Mouse (Mus musculus) spleen, postnatal 14 days (tissue): ENCODE results near the gene Dnmt3b.
"Not testable (repeated sequence)": the region's sequence is repeated elsewhere in the genome, so short reads cannot be mapped to it uniquely, and the experiment has no call there.

ENCODE experiments used
- DNase-seq, 2 experiments: peaks; one replicate each; pipeline ENCODE4 v3.0.0; 2021 to 2022; ENCODE audit warnings: low spot score in 2 of 2

The Dnmt3b gene

DNA sequence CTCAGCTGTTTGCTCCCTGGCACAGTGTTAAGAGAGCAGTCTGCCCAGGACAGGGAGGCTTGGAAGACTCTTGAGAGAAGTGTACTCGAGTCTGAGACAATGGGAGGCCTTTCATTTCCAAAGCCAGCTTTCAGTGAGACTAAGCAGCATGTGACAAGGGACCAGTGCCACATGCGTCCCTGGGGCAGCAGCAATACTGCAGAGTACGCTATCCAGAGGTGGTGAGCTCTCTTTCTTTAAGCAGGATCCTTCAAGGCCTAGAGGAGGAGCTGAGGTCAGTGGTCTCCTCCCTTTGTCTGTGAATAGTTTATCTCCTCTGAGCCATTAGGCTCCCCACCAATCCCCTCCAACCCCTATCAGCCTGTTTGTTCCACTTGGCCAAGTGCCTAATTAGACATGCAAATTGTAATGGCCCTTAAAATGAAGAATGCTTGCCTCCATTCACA is 63.4 kb downstream of the Dnmt3b start:
- no peak for DNase-seq

- no peak for DNase-seq
Measured at GRCm38 (mm10) chr2:153713227-153713626, 64.0 kb downstream of the Dnmt3b start.

DNA sequence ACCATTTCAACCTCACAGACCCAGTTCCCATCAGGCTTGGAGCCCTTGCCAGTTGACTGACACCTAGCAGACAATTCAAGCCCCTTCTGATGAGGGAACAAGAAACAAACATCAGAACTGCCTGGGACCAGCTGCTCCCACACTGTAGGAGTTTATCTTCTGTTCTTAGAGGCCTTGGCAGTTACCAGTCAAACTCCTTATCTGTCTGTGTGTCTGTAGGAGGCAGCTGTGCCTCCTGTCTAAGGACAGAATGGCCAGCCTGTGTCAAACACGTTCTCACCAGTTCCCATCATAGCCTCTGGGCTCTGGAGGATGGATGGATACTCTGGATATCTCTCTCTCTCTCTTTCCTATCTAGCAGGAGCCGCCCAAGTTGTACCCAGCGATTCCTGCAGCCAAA is 68.6 kb downstream of the Dnmt3b start:
- not testable (repeated sequence) for DNase-seq

DNA sequence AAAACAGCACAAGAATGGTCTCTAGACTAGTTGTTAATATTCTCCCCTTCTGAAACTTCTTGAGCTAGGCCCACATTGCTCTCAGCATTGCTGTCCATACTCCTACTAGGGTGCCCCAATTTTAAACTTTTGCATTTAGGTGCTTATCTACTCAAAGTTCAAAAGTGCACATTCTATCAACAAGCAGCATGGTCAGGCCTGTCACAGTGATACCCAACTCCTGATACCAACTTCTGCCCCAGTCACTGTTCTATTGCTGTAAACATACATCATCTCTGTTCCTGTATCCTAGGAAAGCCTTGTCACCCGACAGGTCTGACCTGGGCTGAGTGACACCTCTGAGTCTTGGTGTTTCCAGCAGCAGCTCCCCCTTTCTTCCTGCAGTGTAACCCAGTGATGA is 73.8 kb downstream of the Dnmt3b start:
- DNase-seq, result no peak

- no peak for DNase-seq
Measured at GRCm38 (mm10) chr2:153724424-153724823, 75.2 kb downstream of the Dnmt3b start.

GRCm38 (mm10) chr2:153724871-153725270 is 75.6 kb downstream of the Dnmt3b start:
- no peak for DNase-seq

- DNase-seq, result no peak
Measured at GRCm38 (mm10) chr2:153725291-153725690, 76.0 kb downstream of the Dnmt3b start.

- no peak for DNase-seq
Measured at GRCm38 (mm10) chr2:153734033-153734432, 84.8 kb downstream of the Dnmt3b start.
